Mouse (Mus musculus): ENCODE results near the gene Ap2s1. TPM values are rescaled to one million over a fixed set of nuclear protein-coding genes. Genes with fewer than 3 reads are reported as not detected.

Gene Ap2s1
- polyA plus RNA-seq, 1 experiment from 2014 or later, result 484 TPM

Other genes starting within 250 kb of the Ap2s1 start
- gene Arhgap35, start 123.4 kb upstream of the Ap2s1 start, polyA plus RNA-seq (2014; fragmentation: Nextera tagmentation; extraction: Ambion mirVana), result 29.6 and 36.1 TPM in 2 replicates
- not detected in 2 replicates for gene Ceacam15, start 62.7 kb upstream of the Ap2s1 start, polyA plus RNA-seq (2014; fragmentation: Nextera tagmentation; extraction: Ambion mirVana)
- gene Ceacam9, start 16.5 kb upstream of the Ap2s1 start, polyA plus RNA-seq (2014; fragmentation: Nextera tagmentation; extraction: Ambion mirVana), result not detected in 2 replicates
- gene Slc1a5, start 42.9 kb downstream of the Ap2s1 start, polyA plus RNA-seq (2014; fragmentation: Nextera tagmentation; extraction: Ambion mirVana), result 7.0 and 7.4 TPM in 2 replicates
- 175 and 186 TPM in 2 replicates for gene Strn4, start 77.5 kb downstream of the Ap2s1 start, polyA plus RNA-seq (2014; fragmentation: Nextera tagmentation; extraction: Ambion mirVana)
- 26.4 and 30.3 TPM in 2 replicates for gene Fkrp, start 78.3 kb downstream of the Ap2s1 start, polyA plus RNA-seq (2014; fragmentation: Nextera tagmentation; extraction: Ambion mirVana)
- gene Prkd2, start 104.5 kb downstream of the Ap2s1 start, polyA plus RNA-seq (2014; fragmentation: Nextera tagmentation; extraction: Ambion mirVana), result 4.5 and 6.7 TPM in 2 replicates
- gene Dact3, start 136.9 kb downstream of the Ap2s1 start, polyA plus RNA-seq (2014; fragmentation: Nextera tagmentation; extraction: Ambion mirVana), result 3.5 and 4.4 TPM in 2 replicates
- gene Gng8, start 153.4 kb downstream of the Ap2s1 start, polyA plus RNA-seq (2014; fragmentation: Nextera tagmentation; extraction: Ambion mirVana), result 9.8 and 11.0 TPM in 2 replicates
- 0.12 and 0.22 TPM in 2 replicates for gene Ptgir, start 168.1 kb downstream of the Ap2s1 start, polyA plus RNA-seq (2014; fragmentation: Nextera tagmentation; extraction: Ambion mirVana)
- gene Calm3, start 185.7 kb downstream of the Ap2s1 start, polyA plus RNA-seq (2014; fragmentation: Nextera tagmentation; extraction: Ambion mirVana), result 473 and 491 TPM in 2 replicates
- 48.1 and 63.2 TPM in 2 replicates for gene Pnmal2, start 206.3 kb downstream of the Ap2s1 start, polyA plus RNA-seq (2014; fragmentation: Nextera tagmentation; extraction: Ambion mirVana)
- 55.5 and 61.9 TPM in 2 replicates for gene Pnmal1, start 221.3 kb downstream of the Ap2s1 start, polyA plus RNA-seq (2014; fragmentation: Nextera tagmentation; extraction: Ambion mirVana)
- 3.8 and 3.9 TPM in 2 replicates for gene Gm42372, start 244.7 kb downstream of the Ap2s1 start, polyA plus RNA-seq (2014; fragmentation: Nextera tagmentation; extraction: Ambion mirVana)